Mouse (Mus musculus) C2C12 (cell line): ENCODE results near the gene Daam1. TPM values are rescaled to one million over a fixed set of nuclear protein-coding genes. Genes with fewer than 3 reads are reported as not detected.
"Not testable (repeated sequence)": the region's sequence is repeated elsewhere in the genome, so short reads cannot be mapped to it uniquely, and the experiment has no call there.

Experiments
- H3K27me3 ChIP-seq: one replicate; pipeline ENCODE4 v1.6.1; 2011; ENCODE audit not compliant: control insufficient read depth, insufficient read depth, insufficient read length
- H3K36me3 ChIP-seq: one replicate; pipeline ENCODE4 v1.6.1; 2011; ENCODE audit not compliant: control insufficient read depth, insufficient read depth
- H3K4me3 ChIP-seq: one replicate; pipeline ENCODE4 v1.5.1; 2011; ENCODE audit warnings: mild to moderate bottlenecking, control low read depth; ENCODE audit not compliant: poor library complexity, insufficient read depth, severe bottlenecking
- H3K79me2 ChIP-seq: one replicate; pipeline ENCODE4 v1.6.1; 2011; ENCODE audit not compliant: control insufficient read depth, insufficient read depth
- H3K79me3 ChIP-seq: one replicate; pipeline ENCODE4 v1.6.1; 2011; ENCODE audit warnings: low read depth, control low read depth
- H3ac ChIP-seq: one replicate; pipeline ENCODE3; 2011; ENCODE audit warnings: low read depth; ENCODE audit not compliant: control insufficient read depth, insufficient read length
- CEBPB ChIP-seq: IDR thresholded peaks from one replicate; pipeline ENCODE4 v1.6.1; 2011; ENCODE audit warnings: low read depth, mild to moderate bottlenecking, control low read depth, moderate library complexity
- CTCF ChIP-seq: IDR thresholded peaks from one replicate; pipeline ENCODE4 v1.5.1; 2011; ENCODE audit not compliant: control insufficient read depth, insufficient read depth, insufficient read length
- FOSL1 ChIP-seq: IDR thresholded peaks from one replicate; pipeline ENCODE4 v1.8.0; 2011; ENCODE audit warnings: mild to moderate bottlenecking, low read length; ENCODE audit not compliant: poor library complexity, insufficient read depth, severe bottlenecking
- MAX ChIP-seq: IDR thresholded peaks from one replicate; pipeline ENCODE4 v1.6.1; 2011; ENCODE audit warnings: mild to moderate bottlenecking, control low read depth
- MYOD1 ChIP-seq: IDR thresholded peaks from one replicate; pipeline ENCODE4 v1.6.1; 2011; ENCODE audit warnings: low read depth; ENCODE audit not compliant: control insufficient read depth, insufficient read length
- MYOG ChIP-seq: IDR thresholded peaks from one replicate; pipeline ENCODE4 v1.6.1; 2011; ENCODE audit not compliant: control insufficient read depth, insufficient read length; ENCODE audit errors: extremely low read depth
- USF1 ChIP-seq: IDR thresholded peaks from one replicate; pipeline ENCODE4 v1.6.1; 2011; ENCODE audit warnings: low read depth, mild to moderate bottlenecking, control low read depth, moderate library complexity
- polyA plus RNA-seq: library from polyadenylated mRNA; unstranded; fragments of >200 nt; fragmentation: generic; extraction: Trizol; gene quantifications from one replicate; pipeline ENCODE4 v1.2.1, GENCODE M21; 2012; ENCODE audit warnings: missing spikeins

The Daam1 gene
- polyA plus RNA-seq, 1 experiment: 3.2 TPM

DNA sequence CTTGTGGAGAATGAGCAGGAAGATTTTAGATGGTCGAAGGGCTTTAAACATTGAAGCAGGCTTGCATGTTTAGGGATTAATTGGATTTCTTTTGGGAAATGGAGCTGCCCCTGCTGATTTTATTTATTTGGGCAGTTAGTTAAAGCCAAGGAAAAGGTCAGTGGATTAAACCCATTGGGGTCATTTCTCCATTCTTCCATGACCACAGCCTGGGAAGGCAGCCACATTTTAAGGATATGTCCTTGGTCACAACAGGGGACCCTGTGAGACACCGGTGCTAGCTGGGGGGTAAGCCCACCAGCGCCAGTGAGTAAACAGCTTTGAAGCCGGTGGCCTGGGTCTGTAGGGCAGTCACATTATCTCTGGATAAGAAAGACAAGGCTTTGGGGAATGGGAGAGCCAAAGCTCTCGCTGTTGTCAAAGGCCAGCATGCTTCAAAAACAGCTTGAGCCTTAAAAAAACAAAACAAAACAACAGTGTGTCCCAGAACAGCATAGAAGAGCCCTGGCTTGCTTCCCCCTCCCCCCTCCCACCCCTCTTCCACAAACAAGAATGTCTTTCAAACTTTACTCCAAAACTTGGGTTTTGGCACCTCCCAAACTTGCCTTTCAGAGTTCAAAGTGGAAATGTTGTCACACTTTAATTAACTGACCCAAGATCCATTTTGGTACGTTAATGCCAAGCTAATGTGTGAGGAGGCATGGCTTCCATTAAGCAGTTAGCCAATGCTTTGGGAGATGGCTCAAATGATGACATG lies 9.7 kb downstream of the Daam1 start:
- no peak for TF ChIP-seq CTCF
- no peak for TF ChIP-seq CEBPB
- TF ChIP-seq MYOG: no peak
- no peak for TF ChIP-seq MAX
- TF ChIP-seq USF1: no peak
- no peak for TF ChIP-seq FOSL1
- no peak for TF ChIP-seq MYOD1
- H3K36me3 ChIP-seq: no peaks in the 10 kb centered on the region
- H3ac ChIP-seq: no peak overlapping the region
- H3K79me3 ChIP-seq: peaks cover 76% of the 10 kb centered on the region
- no peak overlapping the region for H3K4me3 ChIP-seq
- no peaks in the 10 kb centered on the region for H3K27me3 ChIP-seq
- H3K79me2 ChIP-seq: peaks cover 100% of the 10 kb centered on the region

GRCm38 (mm10) chr12:71842006-71842405 lies 11.1 kb downstream of the Daam1 start:
- peaks cover 99% of the 10 kb centered on the region for H3K79me2 ChIP-seq
- peaks cover 67% of the 10 kb centered on the region for H3K79me3 ChIP-seq
- no peak overlapping the region for H3ac ChIP-seq
- no peak overlapping the region for H3K4me3 ChIP-seq
- TF ChIP-seq FOSL1 (no peak), MYOG (no peak), MYOD1 (no peak), USF1 (no peak), CEBPB (no peak), CTCF (no peak)
- no peaks in the 10 kb centered on the region for H3K27me3 ChIP-seq
- no peaks in the 10 kb centered on the region for H3K36me3 ChIP-seq

DNA sequence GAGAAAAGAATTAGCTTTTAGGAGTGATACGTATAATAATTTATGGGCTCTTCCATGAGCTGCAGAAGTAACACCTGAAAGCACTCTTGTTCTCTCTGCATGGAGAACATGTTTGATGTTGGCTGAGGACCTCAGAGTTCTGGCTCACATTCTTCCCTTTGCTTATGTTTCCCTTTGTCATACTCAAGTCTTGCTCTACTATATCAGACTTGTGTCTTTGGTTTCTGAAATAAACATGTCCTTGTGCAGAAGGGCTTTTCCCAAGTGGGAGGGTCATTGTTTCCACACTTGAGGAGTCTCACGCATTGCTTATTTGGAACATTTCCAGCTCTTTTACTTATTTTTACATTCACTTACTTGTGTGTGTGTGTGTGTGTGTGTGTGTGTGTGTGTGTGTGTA lies 11.7 kb downstream of the Daam1 start:
- TF ChIP-seq CEBPB (no peak), CTCF (no peak), MAX (no peak), MYOG (no peak), MYOD1 (no peak), FOSL1 (no peak), USF1 (no peak)
- no peak overlapping the region for H3K4me3 ChIP-seq
- no peak overlapping the region for H3ac ChIP-seq
- H3K27me3 ChIP-seq: no peaks in the 10 kb centered on the region
- H3K36me3 ChIP-seq: no peaks in the 10 kb centered on the region
- peaks cover 63% of the 10 kb centered on the region for H3K79me3 ChIP-seq
- peaks cover 98% of the 10 kb centered on the region for H3K79me2 ChIP-seq

DNA sequence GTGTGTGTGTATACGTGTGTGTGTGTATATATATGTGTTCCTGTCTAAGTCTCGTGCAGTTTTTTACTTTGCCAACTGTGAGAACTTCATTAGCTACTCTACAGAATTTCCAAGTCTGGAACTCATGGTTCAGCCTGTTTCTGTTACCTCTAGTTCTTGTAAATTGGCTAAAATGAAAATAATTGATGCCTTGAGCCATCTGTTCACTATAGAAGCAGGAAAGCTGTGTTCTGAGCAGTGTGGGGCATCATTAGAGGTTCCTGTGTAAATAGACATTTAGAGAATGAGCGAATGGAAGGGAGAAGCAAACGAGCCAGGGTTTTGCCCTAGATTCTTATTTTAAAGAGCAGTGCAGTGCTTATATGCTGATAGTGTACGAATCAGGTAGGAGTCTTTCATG lies 14.6 kb downstream of the Daam1 start:
- Histone ChIP-seq H3K27me3 (no peaks in the 10 kb centered on the region), H3K4me3 (no peak overlapping the region), H3K79me2 (peaks cover 98% of the 10 kb centered on the region), H3K36me3 (no peaks in the 10 kb centered on the region), H3K79me3 (peaks cover 47% of the 10 kb centered on the region), H3ac (no peak overlapping the region)
- no peak for TF ChIP-seq MYOG

DNA sequence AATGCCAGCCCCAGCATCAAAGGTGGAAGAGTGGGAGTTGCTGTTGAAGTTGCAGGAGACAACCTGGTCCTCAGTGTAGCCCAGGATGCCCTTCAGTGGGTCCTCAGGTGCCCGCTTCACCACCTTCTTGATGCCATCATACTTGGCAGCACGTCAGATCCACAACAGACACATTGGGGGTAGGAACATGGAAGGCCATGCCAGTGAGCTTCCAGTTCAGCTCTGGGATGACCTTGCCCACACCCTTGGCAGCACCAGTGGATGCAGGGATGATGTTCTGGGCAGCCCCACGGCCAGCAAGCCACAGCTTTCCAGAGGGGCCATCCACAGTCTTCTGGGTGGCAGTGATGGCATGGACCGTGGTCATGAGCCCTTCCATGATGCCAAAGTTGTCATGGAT lies 15.5 kb downstream of the Daam1 start:
- not testable (repeated sequence) for H3ac ChIP-seq, H3K27me3 ChIP-seq, H3K4me3 ChIP-seq, H3K36me3 ChIP-seq
- peaks cover 41% of the 10 kb centered on the region for H3K79me3 ChIP-seq
- H3K79me2 ChIP-seq: peaks cover 98% of the 10 kb centered on the region

DNA sequence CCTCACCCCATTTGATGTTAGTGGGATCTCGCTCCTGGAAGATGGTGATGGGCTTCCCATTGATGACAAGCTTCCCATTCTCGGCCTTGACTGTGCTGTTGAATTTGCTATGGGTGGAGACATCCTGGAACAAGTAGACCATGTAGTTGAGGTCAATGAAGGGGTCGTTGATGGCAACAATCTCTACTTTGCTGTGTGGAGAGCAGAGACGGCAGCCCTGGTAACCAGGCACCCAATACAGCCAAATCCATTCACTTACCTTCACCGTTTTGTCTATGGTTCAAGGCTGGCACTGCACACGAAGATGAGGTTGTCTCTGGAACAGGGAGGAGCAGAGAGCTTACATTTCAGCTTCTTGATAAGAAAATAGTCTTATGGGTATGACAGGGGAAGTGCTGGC lies 16.1 kb downstream of the Daam1 start:
- not testable (repeated sequence) for H3K4me3 ChIP-seq, H3K36me3 ChIP-seq
- peaks cover 95% of the 10 kb centered on the region for H3K79me2 ChIP-seq

GRCm38 (mm10) chr12:71847617-71848016 lies 16.7 kb downstream of the Daam1 start:
- Histone ChIP-seq H3ac (no peak overlapping the region), H3K79me2 (peaks cover 93% of the 10 kb centered on the region), H3K79me3 (peaks cover 30% of the 10 kb centered on the region), H3K4me3 (no peak overlapping the region), H3K27me3 (no peaks in the 10 kb centered on the region), H3K36me3 (no peaks in the 10 kb centered on the region)
- TF ChIP-seq MAX: no peak
- no peak for TF ChIP-seq FOSL1
- no peak for TF ChIP-seq CEBPB
- no peak for TF ChIP-seq MYOD1
- no peak for TF ChIP-seq USF1
- TF ChIP-seq CTCF: no peak
- no peak for TF ChIP-seq MYOG

More for the DNA sequence above, 16.1 kb downstream of the Daam1 start:
- peaks cover 36% of the 10 kb centered on the region for H3K79me3 ChIP-seq
- not testable (repeated sequence) for H3ac ChIP-seq, H3K27me3 ChIP-seq
